Mouse (Mus musculus) macrophage (primary cell): ENCODE data around the gene Pdzk1. TPM values are rescaled to one million over a fixed set of nuclear protein-coding genes. Genes with fewer than 3 reads are reported as not detected.

Experiments
- H3K27ac ChIP-seq: fragments of 350-480 bp; formaldehyde crosslinking; 2 replicates; pipeline ENCODE4 v1.9.0; 2021
- H3K36me3 ChIP-seq: fragments of 350-480 bp; formaldehyde crosslinking; 2 replicates; pipeline ENCODE4 v1.9.0; 2021; ENCODE audit errors: inconsistent target
- H3K4me3 ChIP-seq: fragments of 350-480 bp; formaldehyde crosslinking; 2 replicates; pipeline ENCODE4 v1.9.0; 2021; ENCODE audit errors: inconsistent target
- H3K79me2 ChIP-seq: fragments of 350-480 bp; formaldehyde crosslinking; 2 replicates; pipeline ENCODE4 v1.9.0; 2021; ENCODE audit errors: inconsistent target
- WGBS: methylation state at CpG from one replicate; pipeline ENCODE4 v1.1.7; 2026; ENCODE audit warnings: inconsistent platforms; ENCODE audit not compliant: missing documents; 5-methylcytosine and 5-hydroxymethylcytosine counted together
- polyA plus RNA-seq: library from polyadenylated mRNA; stranded (reverse); fragments of 250-400 nt; gene quantifications from 3 replicates; pipeline ENCODE4 v1.2.4, GENCODE M21; 2018; ENCODE audit warnings: inconsistent platforms

Pdzk1 gene
- polyA plus RNA-seq, 1 experiment from 2014 or later, result not detected

- Histone ChIP-seq H3K36me3 (no peaks in the 10 kb centered on the region), H3K27ac (no peak overlapping the region)
- 100% methylated on average over 2 of the region's 2 CpGs for WGBS
Observed at GRCm38 (mm10) chr3:96849168-96849727, 20.2 kb downstream of the Pdzk1 start.

GRCm38 (mm10) chr3:96852561-96852960, 23.5 kb downstream of the Pdzk1 start:
- Histone ChIP-seq H3K36me3 (no peaks in the 10 kb centered on the region), H3K27ac (no peak overlapping the region), H3K79me2 (no peaks in the 10 kb centered on the region), H3K4me3 (no peak overlapping the region)
- 83% methylated on average over 6 of the region's 6 CpGs for WGBS

More at GRCm38 (mm10) chr3:96849168-96849727, 20.2 kb downstream of the Pdzk1 start:
- H3K4me3 ChIP-seq, result no peak overlapping the region
- H3K79me2 ChIP-seq, result no peaks in the 10 kb centered on the region

GRCm38 (mm10) chr3:96854376-96854775, 25.3 kb downstream of the Pdzk1 start:
- H3K36me3 ChIP-seq, result no peaks in the 10 kb centered on the region
- no peaks in the 10 kb centered on the region for H3K79me2 ChIP-seq
- no peak overlapping the region for H3K27ac ChIP-seq
- WGBS, result 77% methylated on average over 4 of the region's 4 CpGs
- no peak overlapping the region for H3K4me3 ChIP-seq

- Histone ChIP-seq H3K36me3 (no peaks in the 10 kb centered on the region), H3K79me2 (no peaks in the 10 kb centered on the region), H3K4me3 (no peak overlapping the region), H3K27ac (no peak overlapping the region)
- WGBS, result 87% methylated on average over 3 of the region's 3 CpGs
Observed at GRCm38 (mm10) chr3:96855833-96856232, 26.7 kb downstream of the Pdzk1 start.

- no peaks in the 10 kb centered on the region for H3K79me2 ChIP-seq
- H3K27ac ChIP-seq, result no peak overlapping the region
- 96% methylated on average over 5 of the region's 5 CpGs for WGBS
- no peak overlapping the region for H3K4me3 ChIP-seq
- H3K36me3 ChIP-seq, result no peaks in the 10 kb centered on the region
Observed at GRCm38 (mm10) chr3:96860498-96860897, 31.4 kb downstream of the Pdzk1 start.

- H3K36me3 ChIP-seq, result peaks cover 42% of the 10 kb centered on the region
- 97% methylated on average over 3 of the region's 3 CpGs for WGBS
Observed at GRCm38 (mm10) chr3:96867863-96868262, 38.8 kb downstream of the Pdzk1 start.

GRCm38 (mm10) chr3:96868566-96868965, 39.5 kb downstream of the Pdzk1 start:
- WGBS, result 96% methylated on average over 8 of the region's 8 CpGs
- Histone ChIP-seq H3K36me3 (peaks cover 49% of the 10 kb centered on the region), H3K79me2 (no peaks in the 10 kb centered on the region), H3K4me3 (no peak overlapping the region), H3K27ac (no peak overlapping the region)

More at GRCm38 (mm10) chr3:96867863-96868262, 38.8 kb downstream of the Pdzk1 start:
- no peak overlapping the region for H3K27ac ChIP-seq
- H3K4me3 ChIP-seq, result no peak overlapping the region
- H3K79me2 ChIP-seq, result no peaks in the 10 kb centered on the region

- H3K4me3 ChIP-seq, result no peak overlapping the region
- H3K27ac ChIP-seq, result no peak overlapping the region
- no peaks in the 10 kb centered on the region for H3K79me2 ChIP-seq
- H3K36me3 ChIP-seq, result peaks cover 53% of the 10 kb centered on the region
- WGBS, result 95% methylated on average over 7 of the region's 7 CpGs
Observed at GRCm38 (mm10) chr3:96869091-96869490, 40.0 kb downstream of the Pdzk1 start.

- Histone ChIP-seq H3K27ac (no peak overlapping the region), H3K4me3 (no peak overlapping the region), H3K36me3 (peaks cover 63% of the 10 kb centered on the region), H3K79me2 (no peaks in the 10 kb centered on the region)
- 94% methylated on average over 2 of the region's 2 CpGs for WGBS
Observed at GRCm38 (mm10) chr3:96870270-96870669, 41.2 kb downstream of the Pdzk1 start.

- peaks cover 67% of the 10 kb centered on the region for H3K36me3 ChIP-seq
- no peaks in the 10 kb centered on the region for H3K79me2 ChIP-seq
- no peak overlapping the region for H3K27ac ChIP-seq
- WGBS, result 91% methylated on average over 8 of the region's 8 CpGs
- H3K4me3 ChIP-seq, result no peak overlapping the region
Observed at GRCm38 (mm10) chr3:96871070-96871469, 42.0 kb downstream of the Pdzk1 start.

GRCm38 (mm10) chr3:96872501-96872900, 43.4 kb downstream of the Pdzk1 start:
- H3K4me3 ChIP-seq, result no peak overlapping the region
- WGBS, result 94% methylated on average over 5 of the region's 8 CpGs
- H3K79me2 ChIP-seq, result no peaks in the 10 kb centered on the region
- H3K27ac ChIP-seq, result no peak overlapping the region
- peaks cover 67% of the 10 kb centered on the region for H3K36me3 ChIP-seq

GRCm38 (mm10) chr3:96874808-96875571, 45.9 kb downstream of the Pdzk1 start:
- H3K36me3 ChIP-seq, result peaks cover 66% of the 10 kb centered on the region
- no peaks in the 10 kb centered on the region for H3K79me2 ChIP-seq
- 94% methylated on average over 7 of the region's 7 CpGs for WGBS

GRCm38 (mm10) chr3:96879536-96879935, 50.5 kb downstream of the Pdzk1 start:
- Histone ChIP-seq H3K4me3 (no peak overlapping the region), H3K79me2 (no peaks in the 10 kb centered on the region), H3K27ac (no peak overlapping the region), H3K36me3 (peaks cover 41% of the 10 kb centered on the region; the same call in 1 of the 2 replicates)
- 96% methylated on average over 9 of the region's 9 CpGs for WGBS

More at GRCm38 (mm10) chr3:96874808-96875571, 45.9 kb downstream of the Pdzk1 start:
- Histone ChIP-seq H3K27ac (no peak overlapping the region), H3K4me3 (no peak overlapping the region)

GRCm38 (mm10) chr3:96880385-96880784, 51.3 kb downstream of the Pdzk1 start:
- 96% methylated on average over 4 of the region's 4 CpGs for whole genome bisulfite sequencing

GRCm38 (mm10) chr3:96881557-96881956, 52.5 kb downstream of the Pdzk1 start:
- H3K79me2 ChIP-seq, result no peaks in the 10 kb centered on the region
- 89% methylated on average over 6 of the region's 6 CpGs for WGBS
- no peak overlapping the region for H3K4me3 ChIP-seq
- no peak overlapping the region for H3K27ac ChIP-seq
- H3K36me3 ChIP-seq, result peaks cover 30% of the 10 kb centered on the region; the same call in 1 of the 2 replicates

More at GRCm38 (mm10) chr3:96880385-96880784, 51.3 kb downstream of the Pdzk1 start:
- H3K36me3 ChIP-seq, result peaks cover 32% of the 10 kb centered on the region; the same call in 1 of the 2 replicates
- H3K79me2 ChIP-seq, result no peaks in the 10 kb centered on the region
- no peak overlapping the region for H3K4me3 ChIP-seq
- no peak overlapping the region for H3K27ac ChIP-seq
